Mouse (Mus musculus): ENCODE data around the gene F5. TPM values are rescaled to one million over a fixed set of nuclear protein-coding genes. Genes with fewer than 3 reads are reported as not detected.

Gene F5
- polyA plus RNA-seq, 1 experiment = not detected

GRCm38 (mm10) chr1:164152836-164153235 lies 1.2 kb downstream of the F5 start:
- TF ChIP-seq CTCF (IDR thresholded peaks at IDR 0.05; ENCODE audit: borderline replicate concordance, insufficient read depth, low read length) = no peak
- TF ChIP-seq POLR2A (IDR thresholded peaks at IDR 0.05; ENCODE audit: low read depth, low read length) = no peak
- Histone ChIP-seq H3K4me3 (ENCODE audit: insufficient read depth, low read length) (no peak overlapping the region), H3K27ac (ENCODE audit: insufficient read depth, low read length) (no peak overlapping the region), H3K4me1 (ENCODE audit: control insufficient read depth, insufficient read depth, low read length) (no peaks in the 10 kb centered on the region)

GRCm38 (mm10) chr1:164154983-164155382 lies 3.3 kb downstream of the F5 start:
- Histone ChIP-seq H3K4me3 (ENCODE audit: insufficient read depth, low read length) (no peak overlapping the region), H3K27ac (ENCODE audit: insufficient read depth, low read length) (no peak overlapping the region), H3K4me1 (ENCODE audit: control insufficient read depth, insufficient read depth, low read length) (no peaks in the 10 kb centered on the region)
- TF ChIP-seq CTCF (IDR thresholded peaks at IDR 0.05; ENCODE audit: borderline replicate concordance, insufficient read depth, low read length) (no peak), POLR2A (IDR thresholded peaks at IDR 0.05; ENCODE audit: low read depth, low read length) (no peak)

- Histone ChIP-seq H3K4me1 (ENCODE audit: control insufficient read depth, insufficient read depth, low read length) (no peaks in the 10 kb centered on the region), H3K27ac (ENCODE audit: insufficient read depth, low read length) (no peak overlapping the region), H3K4me3 (ENCODE audit: insufficient read depth, low read length) (no peak overlapping the region)
- TF ChIP-seq CTCF (IDR thresholded peaks at IDR 0.05; ENCODE audit: borderline replicate concordance, insufficient read depth, low read length) (no peak), POLR2A (IDR thresholded peaks at IDR 0.05; ENCODE audit: low read depth, low read length) (no peak)
Observed at GRCm38 (mm10) chr1:164158571-164158970, 6.9 kb downstream of the F5 start.

GRCm38 (mm10) chr1:164159781-164160180 lies 8.1 kb downstream of the F5 start:
- Histone ChIP-seq H3K4me3 (ENCODE audit: insufficient read depth, low read length) (no peak overlapping the region), H3K27ac (ENCODE audit: insufficient read depth, low read length) (no peak overlapping the region), H3K4me1 (ENCODE audit: control insufficient read depth, insufficient read depth, low read length) (no peaks in the 10 kb centered on the region)
- TF ChIP-seq POLR2A (IDR thresholded peaks at IDR 0.05; ENCODE audit: low read depth, low read length) (no peak), CTCF (IDR thresholded peaks at IDR 0.05; ENCODE audit: borderline replicate concordance, insufficient read depth, low read length) (no peak)

GRCm38 (mm10) chr1:164162745-164163144 lies 11.1 kb downstream of the F5 start:
- H3K4me1 ChIP-seq (ENCODE audit: control insufficient read depth, insufficient read depth, low read length) = no peaks in the 10 kb centered on the region
- no peak overlapping the region for H3K4me3 ChIP-seq (ENCODE audit: insufficient read depth, low read length)
- TF ChIP-seq POLR2A (IDR thresholded peaks at IDR 0.05; ENCODE audit: low read depth, low read length) (no peak), CTCF (IDR thresholded peaks at IDR 0.05; ENCODE audit: borderline replicate concordance, insufficient read depth, low read length) (no peak)
- H3K27ac ChIP-seq (ENCODE audit: insufficient read depth, low read length) = no peak overlapping the region

GRCm38 (mm10) chr1:164168818-164169217 lies 17.2 kb downstream of the F5 start:
- Histone ChIP-seq H3K4me1 (ENCODE audit: control insufficient read depth, insufficient read depth, low read length) (no peaks in the 10 kb centered on the region), H3K27ac (ENCODE audit: insufficient read depth, low read length) (no peak overlapping the region), H3K4me3 (ENCODE audit: insufficient read depth, low read length) (no peak overlapping the region)
- TF ChIP-seq CTCF (IDR thresholded peaks at IDR 0.05; ENCODE audit: borderline replicate concordance, insufficient read depth, low read length) (no peak), POLR2A (IDR thresholded peaks at IDR 0.05; ENCODE audit: low read depth, low read length) (no peak)

- TF ChIP-seq CTCF (IDR thresholded peaks at IDR 0.05; ENCODE audit: borderline replicate concordance, insufficient read depth, low read length) (no peak), POLR2A (IDR thresholded peaks at IDR 0.05; ENCODE audit: low read depth, low read length) (no peak)
- H3K4me3 ChIP-seq (ENCODE audit: insufficient read depth, low read length) = no peak overlapping the region
- no peak overlapping the region for H3K27ac ChIP-seq (ENCODE audit: insufficient read depth, low read length)
Observed at GRCm38 (mm10) chr1:164170434-164170833, 18.8 kb downstream of the F5 start.

GRCm38 (mm10) chr1:164173145-164173544 lies 21.5 kb downstream of the F5 start:
- H3K27ac ChIP-seq (ENCODE audit: insufficient read depth, low read length) = no peak overlapping the region
- H3K4me3 ChIP-seq (ENCODE audit: insufficient read depth, low read length) = no peak overlapping the region
- no peaks in the 10 kb centered on the region for H3K4me1 ChIP-seq (ENCODE audit: control insufficient read depth, insufficient read depth, low read length)
- no peak for TF ChIP-seq POLR2A (IDR thresholded peaks at IDR 0.05; ENCODE audit: low read depth, low read length)
- TF ChIP-seq CTCF (IDR thresholded peaks at IDR 0.05; ENCODE audit: borderline replicate concordance, insufficient read depth, low read length) = no peak

More at GRCm38 (mm10) chr1:164170434-164170833, 18.8 kb downstream of the F5 start:
- no peaks in the 10 kb centered on the region for H3K4me1 ChIP-seq (ENCODE audit: control insufficient read depth, insufficient read depth, low read length)

- TF ChIP-seq POLR2A (IDR thresholded peaks at IDR 0.05; ENCODE audit: low read depth, low read length) (no peak), CTCF (IDR thresholded peaks at IDR 0.05; ENCODE audit: borderline replicate concordance, insufficient read depth, low read length) (no peak)
- Histone ChIP-seq H3K27ac (ENCODE audit: insufficient read depth, low read length) (no peak overlapping the region), H3K4me3 (ENCODE audit: insufficient read depth, low read length) (no peak overlapping the region), H3K4me1 (ENCODE audit: control insufficient read depth, insufficient read depth, low read length) (no peaks in the 10 kb centered on the region)
Observed at GRCm38 (mm10) chr1:164176856-164177255, 25.2 kb downstream of the F5 start.

GRCm38 (mm10) chr1:164178429-164178828 lies 26.8 kb downstream of the F5 start:
- TF ChIP-seq POLR2A (IDR thresholded peaks at IDR 0.05; ENCODE audit: low read depth, low read length) (no peak), CTCF (IDR thresholded peaks at IDR 0.05; ENCODE audit: borderline replicate concordance, insufficient read depth, low read length) (no peak)
- Histone ChIP-seq H3K4me1 (ENCODE audit: control insufficient read depth, insufficient read depth, low read length) (no peaks in the 10 kb centered on the region), H3K27ac (ENCODE audit: insufficient read depth, low read length) (no peak overlapping the region), H3K4me3 (ENCODE audit: insufficient read depth, low read length) (no peak overlapping the region)
